Mouse (Mus musculus) activated CD4-positive, CD25-positive, alpha-beta regulatory T cell (primary cell): ENCODE results near the gene Cox7b. TPM values are rescaled to one million over a fixed set of nuclear protein-coding genes. Genes with fewer than 3 reads are reported as not detected.

Source experiments
- polyA plus RNA-seq, 2 experiments: library from polyadenylated mRNA; unstranded; fragments of 100-300 nt; shearing (Covaris generic); gene quantifications; one replicate each; pipeline ENCODE4 v1.2.1; 2017

Cox7b gene
- 100 to 1,000 TPM; 317 to 324 TPM for polyA plus RNA-seq

DNA sequence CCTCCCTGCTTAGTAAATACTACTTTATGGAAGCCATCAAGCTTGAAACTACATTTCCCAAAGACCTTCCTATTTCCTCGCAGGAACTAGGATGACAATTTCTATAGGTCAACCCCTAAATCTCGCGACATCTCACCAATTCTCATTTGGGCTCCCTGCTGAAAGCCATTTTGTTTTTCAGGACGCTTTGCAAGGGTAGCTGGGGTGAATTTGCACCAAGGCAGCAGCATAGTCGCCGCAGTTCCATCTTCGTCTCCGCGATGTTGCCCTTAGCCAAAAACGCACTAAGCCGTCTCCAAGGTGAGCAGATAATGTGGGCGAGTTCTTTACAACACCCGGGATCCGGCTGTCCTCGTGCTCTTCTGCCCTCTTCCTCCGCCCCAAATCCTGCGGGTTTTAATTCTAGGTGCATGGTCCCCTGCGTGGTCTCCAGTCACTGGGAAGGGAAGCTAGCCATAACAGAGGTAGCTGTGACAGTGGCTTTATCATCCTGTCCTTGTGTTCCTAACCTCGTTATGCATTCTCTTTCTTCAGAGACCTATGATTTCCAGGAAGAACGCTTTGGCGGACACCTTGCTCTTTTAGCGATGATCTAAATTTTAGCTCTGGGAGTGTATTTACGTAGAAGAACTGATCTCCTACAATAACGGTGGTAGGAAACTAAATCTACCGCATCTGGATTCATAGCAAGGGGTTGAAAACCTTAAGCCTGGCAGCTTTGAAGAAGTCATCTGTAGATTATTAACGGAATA, at the start of gene Cox7b:
Gene Cox7b (plus strand): TSS at position 130 of the 752 bp plus-strand sequence.

GRCm38 (mm10) chrX:106011465-106012159, 3.9 kb upstream of the Cox7b start, which contains the start of gene Magt1:
Magt1 (minus strand) TSS chrX:106011906.

DNA sequence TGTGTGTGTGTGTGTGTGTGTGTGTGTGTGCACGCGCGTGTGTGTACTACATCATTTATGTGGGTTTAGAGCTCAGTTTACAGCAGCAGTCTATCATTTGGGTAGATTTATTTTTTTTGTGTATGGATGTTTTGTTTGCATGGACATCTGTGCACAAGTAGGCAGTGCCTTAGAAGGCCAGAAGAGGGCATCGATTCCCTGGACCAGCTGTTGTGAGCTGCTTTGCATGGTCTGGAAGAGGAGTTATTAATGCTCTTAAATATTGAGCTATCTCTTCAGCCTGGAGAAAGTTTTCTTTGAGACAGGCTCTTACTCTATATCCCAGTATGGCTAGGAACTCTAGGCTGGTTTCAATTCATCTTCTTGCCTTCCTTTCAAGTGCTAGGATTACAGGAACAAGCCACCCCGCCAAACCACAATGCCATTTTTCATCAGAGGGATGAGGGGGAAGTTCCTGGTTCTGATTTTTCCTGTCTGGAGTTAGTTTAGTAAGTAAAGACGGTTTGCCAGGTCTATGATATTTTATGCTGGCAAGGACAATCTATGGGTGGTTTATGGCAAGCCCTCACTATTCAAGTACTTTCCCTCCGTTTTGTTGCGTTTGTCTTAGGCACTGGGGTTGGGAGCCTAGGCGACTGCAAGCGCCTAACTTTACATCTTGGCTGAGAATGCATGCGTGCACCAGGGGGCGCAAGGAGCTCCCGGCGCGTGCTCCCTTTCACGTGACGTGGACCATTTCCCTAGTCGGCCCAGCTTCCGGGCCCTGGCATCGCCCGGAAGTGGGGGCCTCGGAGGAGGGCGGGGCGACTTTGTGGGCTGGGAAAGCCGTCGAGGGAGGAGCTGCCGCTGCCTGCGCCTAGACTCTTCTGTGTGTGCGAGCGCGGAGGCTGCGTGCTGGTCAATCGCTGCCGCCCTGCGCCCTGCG, 11.2 kb downstream of the Cox7b start, which contains the start of gene Atp7a:
Gene Atp7a (plus strand): TSS at position 859 of the 925 bp plus-strand sequence.

Other genes starting within 250 kb of the Cox7b start
- gene Atrx, start 86.3 kb upstream of the Cox7b start, polyA plus RNA-seq = 100 to 1,000 TPM; 227 to 256 TPM
- gene Magt1, start 3.8 kb upstream of the Cox7b start, polyA plus RNA-seq = 10 to 100 TPM; 32.4 to 37.7 TPM
- gene Atp7a, start 11.6 kb downstream of the Cox7b start, polyA plus RNA-seq = 1 to 10 TPM; 7.7 to 9.8 TPM
- gene Tlr13, start 127.5 kb downstream of the Cox7b start, polyA plus RNA-seq = under 1 TPM; 0.14 to 0.47 TPM
- 100 to 1,000 TPM; 161 to 191 TPM for gene Pgk1, start 171.4 kb downstream of the Cox7b start, polyA plus RNA-seq
- 10 to 100 TPM; 30.0 to 37.6 TPM for gene Taf9b, start 205.5 kb downstream of the Cox7b start, polyA plus RNA-seq
- not detected for gene Fnd3c2, start 239.7 kb downstream of the Cox7b start, polyA plus RNA-seq